ENCODE assay signal across 20 mouse cellular contexts in the genomic region with DNA sequence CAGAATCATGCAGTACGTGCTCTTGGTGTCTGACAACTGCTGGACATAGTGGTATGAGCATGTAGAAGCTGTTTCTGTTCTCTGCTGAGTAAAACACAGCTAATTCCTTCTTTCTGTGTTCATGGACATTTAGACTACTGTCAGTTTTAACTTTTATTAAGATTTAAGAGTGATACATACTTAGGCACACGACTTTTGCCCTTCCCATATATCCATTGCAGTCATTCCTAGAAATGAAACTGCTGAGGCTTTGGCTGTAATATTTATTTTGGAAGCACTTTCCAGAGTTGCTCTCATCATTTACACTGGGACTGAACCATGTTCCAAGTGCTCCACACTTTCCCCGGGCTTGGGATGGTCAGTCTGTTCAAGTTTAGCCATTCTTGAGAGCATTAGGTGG.
"Had no signal": no experiment of that assay in that cellular context is flagged by ENCODE, and none has a peak within 500 bp of the region (broad histone marks: within the 10 kb centered on the region; RNA-seq: fewer than 3 reads in every experiment).

No protein-coding gene starts in this region.

- DNase-seq: kidney, adult 18-20 months; layer of hippocampus, postnatal 36 days; liver, embryonic 13.5 days; retina, postnatal 1 day; right cerebral cortex, postnatal 25 days; spleen, adult 18-20 months; thymus, adult 2 months; thymus, postnatal 14 days; thymus, postnatal 4 days had no signal

- H3K4me3 ChIP-seq: left cerebral cortex, adult 2 months; liver, embryonic 13.5 days; megakaryocyte, embryonic 14.5 days; midbrain, embryonic 10.5 days; midbrain, embryonic 13.5 days; myocyte; neural tube, embryonic 13.5 days; stomach, embryonic 15.5 days had no signal

- H3K36me3 ChIP-seq: liver, embryonic 13.5 days; midbrain, embryonic 10.5 days; midbrain, embryonic 13.5 days; neural tube, embryonic 13.5 days; stomach, embryonic 15.5 days had no signal

- H3K9me3 ChIP-seq: liver, embryonic 13.5 days; midbrain, embryonic 13.5 days; neural tube, embryonic 13.5 days; stomach, embryonic 15.5 days had no signal

- H3K9ac ChIP-seq: liver, embryonic 13.5 days; midbrain, embryonic 13.5 days; neural tube, embryonic 13.5 days; stomach, embryonic 15.5 days had no signal

- H3K4me2 ChIP-seq: liver, embryonic 13.5 days; midbrain, embryonic 13.5 days; neural tube, embryonic 13.5 days; stomach, embryonic 15.5 days had no signal

- H3K4me1 ChIP-seq: liver, embryonic 13.5 days; midbrain, embryonic 13.5 days; neural tube, embryonic 13.5 days; stomach, embryonic 15.5 days had no signal

- H3K27ac ChIP-seq: hindbrain, postnatal 0 days; left cerebral cortex, adult 2 months; liver, embryonic 13.5 days; midbrain, embryonic 10.5 days; midbrain, embryonic 13.5 days; neural tube, embryonic 13.5 days; stomach, embryonic 15.5 days had no signal

- H3K27me3 ChIP-seq: liver, embryonic 13.5 days; megakaryocyte, embryonic 14.5 days; midbrain, embryonic 13.5 days; neural tube, embryonic 13.5 days; stomach, embryonic 15.5 days had no signal

- ATAC-seq: hindbrain, postnatal 0 days; inflammation-experienced regulatory T-cells, adult 6 months; intestine, embryonic 16.5 days; midbrain, embryonic 13.5 days; midbrain, embryonic 16.5 days had no signal
